Mouse (Mus musculus): ENCODE results near the gene Ppih.

The Ppih gene

GRCm38 (mm10) chr4:119320131-119320830, at the start of gene Ppih:
Gene Ppih (minus strand): TSS chr4:119320546.
- DNase-seq, result peak; percentile 89 to 94

GRCm38 (mm10) chr4:119369460-119369859, 49.1 kb upstream of the Ppih start:
- DNase-seq, result no peak

GRCm38 (mm10) chr4:119366758-119367526, 46.6 kb upstream of the Ppih start:
- DNase-seq, result no peak

- DNase-seq, result no peak
These were observed 41.9 kb upstream of the Ppih start for GRCm38 (mm10) chr4:119362231-119362630.

- DNase-seq, result peak in 1 of 2 experiments; percentile 10
These were observed 39.0 kb upstream of the Ppih start for GRCm38 (mm10) chr4:119359196-119359971.

- no peak for DNase-seq
These were observed 25.2 kb upstream of the Ppih start for GRCm38 (mm10) chr4:119345508-119345907.

GRCm38 (mm10) chr4:119338861-119339361, 18.6 kb upstream of the Ppih start:
- peak in 1 of 2 experiments; percentile 17 for DNase-seq

- no peak for DNase-seq
These were observed 18.1 kb upstream of the Ppih start for GRCm38 (mm10) chr4:119338422-119338821.

- DNase-seq, result no peak
These were observed 13.1 kb upstream of the Ppih start for GRCm38 (mm10) chr4:119333487-119333886.

- DNase-seq, result no peak
These were observed 677 bp upstream of the Ppih start for GRCm38 (mm10) chr4:119320896-119321550.

- DNase-seq, result peak in 1 of 2 experiments; percentile 12
These were observed 6.6 kb downstream of the Ppih start for GRCm38 (mm10) chr4:119313756-119314155.

GRCm38 (mm10) chr4:119305418-119305817, 14.9 kb downstream of the Ppih start:
- DNase-seq, result no peak

GRCm38 (mm10) chr4:119303291-119303690, 17.1 kb downstream of the Ppih start:
- no peak for DNase-seq

GRCm38 (mm10) chr4:119301777-119302176, 18.6 kb downstream of the Ppih start:
- DNase-seq, result no peak

GRCm38 (mm10) chr4:119300761-119301160, 19.6 kb downstream of the Ppih start:
- DNase-seq, result no peak

GRCm38 (mm10) chr4:119297361-119297760, 23.0 kb downstream of the Ppih start:
- no peak for DNase-seq

- DNase-seq, result no peak
These were observed 25.3 kb downstream of the Ppih start for GRCm38 (mm10) chr4:119295134-119295453.

GRCm38 (mm10) chr4:119294415-119295133, 25.8 kb downstream of the Ppih start, which contains the start of gene Ybx1:
Gene Ybx1 (minus strand): TSS chr4:119294604.
- DNase-seq, result peak; percentile 98 to 99

GRCm38 (mm10) chr4:119293574-119294258, 26.6 kb downstream of the Ppih start:
- DNase-seq, result peak; percentile 18 to 36

GRCm38 (mm10) chr4:119292771-119293573, 27.4 kb downstream of the Ppih start:
- peak; percentile 12 to 32 for DNase-seq

Data from spleen, adult 18-20 months (tissue).